Mouse (Mus musculus): ENCODE measurements around the gene Dclre1a.

The Dclre1a gene

DNA sequence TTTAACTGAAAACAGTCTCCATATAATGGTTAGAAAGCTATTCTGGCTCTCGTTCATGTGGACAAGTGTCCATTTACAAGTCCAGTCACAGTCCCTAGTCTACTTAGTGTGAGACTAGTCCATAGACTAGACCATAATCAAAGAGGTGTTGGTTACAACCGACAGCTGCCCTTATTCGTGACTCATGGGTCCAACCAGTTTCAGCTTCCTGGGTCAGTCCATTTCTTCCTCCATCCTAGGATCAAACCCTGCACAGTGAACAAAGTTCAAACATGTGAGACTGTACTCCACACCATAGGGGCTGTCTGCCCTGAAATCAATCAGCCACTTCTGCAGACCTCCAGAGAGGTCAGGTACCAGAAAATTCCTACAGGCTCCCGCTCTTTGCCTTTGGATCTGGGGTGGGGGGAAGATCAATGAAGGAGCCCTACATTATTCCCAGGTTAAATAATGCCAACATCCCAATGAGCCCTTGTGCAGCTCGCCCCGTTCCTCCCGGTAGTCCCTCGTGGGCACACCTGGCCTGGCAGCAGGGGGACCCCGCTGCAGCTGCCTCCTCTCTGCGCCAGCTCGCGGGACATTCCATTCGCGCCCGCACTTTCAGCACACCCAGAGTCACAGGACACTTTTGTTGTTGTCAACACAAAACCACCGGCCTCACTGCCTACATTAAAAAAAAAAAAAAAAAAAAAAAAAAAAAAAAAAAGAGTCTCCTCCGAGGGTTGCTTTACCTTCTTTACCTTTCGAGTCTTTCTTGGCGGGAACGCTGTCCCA is at the start of gene Dclre1a:
Dclre1a (minus strand) TSS at position 767 of the 774 bp plus-strand sequence.
- peak; percentile 76 for DNase-seq (ENCODE audit: low spot score)

DNA sequence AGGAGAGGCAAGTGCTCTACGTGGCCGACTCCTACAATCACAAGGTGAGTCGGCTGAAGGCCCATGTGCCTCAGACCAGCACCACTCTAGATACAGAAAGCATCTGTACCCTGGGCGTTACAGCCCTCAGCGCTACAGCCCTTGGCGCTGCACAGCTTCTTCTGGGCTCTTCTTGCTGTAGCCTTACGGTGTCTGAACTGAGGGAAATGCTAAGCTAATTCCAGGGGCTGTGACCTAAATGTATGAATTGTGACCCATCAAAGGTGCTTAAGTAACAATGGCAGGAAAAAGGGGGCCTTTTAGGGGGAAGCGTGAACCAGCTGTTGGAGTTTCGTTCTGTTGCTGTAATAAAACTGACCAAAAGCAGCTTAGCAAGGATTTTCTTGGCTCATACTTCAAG is 44.5 kb upstream of the Dclre1a start:
- DNase-seq (ENCODE audit: low spot score), result no peak

DNA sequence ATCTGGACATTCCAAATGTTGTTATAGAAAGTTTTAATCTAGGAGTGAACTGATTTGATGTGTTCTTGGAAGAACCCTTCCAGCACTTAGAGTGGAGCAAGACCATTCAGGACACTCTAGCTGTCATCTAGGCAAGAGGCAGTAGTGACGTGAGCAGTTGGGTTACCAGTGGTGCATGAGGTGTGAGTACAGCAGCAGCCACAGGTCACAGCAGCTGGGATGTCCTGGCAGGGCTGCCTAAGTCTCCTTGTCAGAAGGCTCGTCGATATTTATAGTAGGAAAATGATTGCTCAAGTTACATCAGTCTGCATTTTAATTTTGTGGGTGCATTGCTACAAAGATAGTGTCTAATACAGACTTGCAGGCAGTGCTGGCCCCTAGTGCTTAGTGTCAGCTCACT is 42.2 kb upstream of the Dclre1a start:
- no peak for DNase-seq (ENCODE audit: low spot score)

DNA sequence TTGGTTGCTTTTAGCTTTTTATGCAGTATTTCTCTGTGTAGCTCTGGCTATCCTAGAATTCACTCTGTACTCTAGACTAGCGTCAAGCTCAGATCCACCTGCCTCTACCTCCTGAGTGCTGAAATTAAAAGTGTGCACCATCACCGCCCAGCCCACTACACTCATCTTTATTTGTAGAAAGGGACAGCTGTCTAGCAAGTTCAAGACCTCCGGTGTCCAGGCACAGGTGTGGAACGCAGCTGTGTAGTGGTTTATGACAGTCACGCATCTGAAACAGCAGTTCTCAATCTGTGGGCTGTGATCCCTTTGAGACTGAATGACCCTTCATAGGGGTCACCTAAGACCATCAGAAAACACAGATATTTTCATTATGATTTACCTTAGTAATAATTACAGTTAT is 41.4 kb upstream of the Dclre1a start:
- DNase-seq (ENCODE audit: low spot score), result no peak

DNA sequence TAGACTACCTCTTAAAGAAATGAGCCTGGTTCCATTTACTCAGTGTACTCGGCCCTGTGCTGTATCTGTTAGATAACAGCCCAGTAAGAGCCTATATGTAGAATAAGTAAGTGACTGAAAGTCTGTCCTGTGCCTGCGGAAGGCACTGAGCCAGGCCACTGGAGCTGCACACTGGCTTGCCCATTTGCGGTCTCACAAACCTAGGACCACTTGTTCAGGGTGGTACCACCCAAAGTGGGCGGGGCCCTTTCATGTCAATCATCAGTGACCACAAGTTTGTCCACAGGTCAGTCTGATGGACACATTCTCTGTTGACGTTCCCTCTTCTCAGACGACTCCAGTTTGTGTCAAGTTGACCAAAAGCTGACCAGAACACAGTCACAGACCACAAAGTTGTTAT is 41.0 kb upstream of the Dclre1a start:
- no peak for DNase-seq (ENCODE audit: low spot score)

DNA sequence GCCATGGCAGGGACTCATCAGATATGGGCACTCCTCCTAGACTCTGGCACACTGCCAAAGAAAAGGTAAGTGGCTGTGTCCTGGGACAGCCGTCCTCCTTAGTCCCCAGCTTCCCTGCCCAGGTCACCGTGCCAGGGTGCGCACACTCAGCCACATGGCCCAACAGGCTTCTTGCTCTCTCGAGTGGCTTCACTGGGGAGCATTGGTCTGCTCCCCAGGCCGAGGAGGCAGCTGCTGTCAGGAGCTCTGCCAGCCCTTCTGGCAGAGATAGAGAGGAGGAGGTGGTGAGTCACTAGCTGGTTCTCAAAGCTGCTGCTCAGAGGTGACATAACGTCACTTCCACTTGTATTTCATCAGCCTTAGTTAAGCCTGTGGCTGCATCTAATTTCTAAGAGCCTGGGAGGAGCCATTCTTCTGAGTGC is 40.2 kb upstream of the Dclre1a start:
- no peak for DNase-seq (ENCODE audit: low spot score)

DNA sequence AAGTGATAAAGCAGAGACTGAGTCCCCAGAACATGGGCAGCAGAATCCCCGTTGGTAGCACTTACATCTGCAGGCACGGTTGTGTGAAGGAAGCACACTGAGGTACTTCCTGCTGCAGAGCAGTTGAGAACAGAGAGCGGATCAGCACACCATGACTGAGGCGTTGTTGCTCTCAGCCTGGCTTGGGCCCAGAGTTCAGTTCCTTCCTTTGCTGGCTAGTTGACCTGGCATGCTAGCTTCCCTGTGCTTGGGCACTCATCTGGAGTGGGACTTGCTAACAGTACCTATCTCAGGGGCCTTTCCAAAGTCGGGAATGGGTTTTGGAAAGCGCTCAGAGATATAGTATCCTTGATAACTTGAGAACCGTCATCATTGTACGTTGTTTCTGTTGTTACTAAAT is 38.3 kb upstream of the Dclre1a start:
- DNase-seq (ENCODE audit: low spot score), result no peak

DNA sequence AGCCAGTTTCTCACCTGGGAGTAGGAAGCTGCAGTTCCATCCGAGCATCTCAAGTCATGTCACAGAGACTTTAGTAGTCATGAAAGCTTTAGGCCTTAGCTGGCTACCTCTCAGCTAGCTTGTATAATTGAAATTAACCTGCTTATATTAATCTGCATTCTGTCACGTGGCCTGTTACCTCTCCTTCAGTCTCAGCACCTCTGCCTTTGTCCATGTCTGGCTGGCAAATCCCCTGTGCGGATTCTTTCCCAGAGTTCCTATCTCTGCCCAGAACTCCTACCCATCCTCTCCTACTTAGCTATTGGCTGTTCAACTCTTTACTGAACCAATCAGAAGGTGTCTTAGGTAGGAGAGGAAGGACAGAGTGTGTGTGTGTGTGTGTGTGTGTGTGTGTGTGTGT is 36.3 kb upstream of the Dclre1a start:
- DNase-seq (ENCODE audit: low spot score), result no peak

DNA sequence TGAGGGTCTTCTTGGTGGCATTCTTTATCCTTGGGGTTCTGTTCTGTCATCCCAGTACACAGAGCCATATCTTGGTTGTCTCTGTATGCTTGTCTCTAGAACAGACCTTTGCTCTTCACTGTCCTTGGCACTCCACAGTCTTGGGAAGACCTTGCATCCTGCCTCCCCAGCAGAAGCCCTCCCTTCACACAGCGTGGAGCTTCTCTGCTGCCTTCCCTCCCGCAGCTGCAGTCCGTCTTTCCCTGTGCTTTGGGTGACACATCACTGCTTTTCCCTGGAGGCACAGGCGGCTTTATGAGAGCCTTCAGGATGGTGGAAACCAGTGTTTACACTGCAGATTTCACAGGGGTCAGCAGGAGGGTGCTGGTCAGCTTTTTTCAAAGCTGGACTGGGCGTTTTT is 35.8 kb upstream of the Dclre1a start:
- DNase-seq (ENCODE audit: low spot score), result no peak

DNA sequence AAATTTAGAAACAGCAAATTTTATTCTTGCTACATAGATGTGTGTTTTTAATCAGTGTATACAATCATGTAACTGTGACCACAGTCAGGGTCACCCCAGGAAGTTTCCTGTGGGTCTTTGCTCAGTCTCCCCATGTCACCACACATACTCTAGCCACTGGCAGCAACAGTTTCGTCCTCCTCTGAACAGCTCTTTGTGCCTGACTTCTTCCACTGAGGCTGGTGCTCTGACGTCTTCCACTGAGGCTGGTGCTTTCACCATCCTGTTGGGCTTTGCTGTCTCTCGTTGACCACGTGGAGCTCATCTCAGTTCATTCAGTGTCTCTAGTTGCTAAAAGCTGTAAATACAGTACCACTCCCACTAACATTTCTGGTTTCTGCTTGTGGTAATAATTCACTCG is 34.0 kb upstream of the Dclre1a start:
- peak; percentile 57 for DNase-seq (ENCODE audit: low spot score)

DNA sequence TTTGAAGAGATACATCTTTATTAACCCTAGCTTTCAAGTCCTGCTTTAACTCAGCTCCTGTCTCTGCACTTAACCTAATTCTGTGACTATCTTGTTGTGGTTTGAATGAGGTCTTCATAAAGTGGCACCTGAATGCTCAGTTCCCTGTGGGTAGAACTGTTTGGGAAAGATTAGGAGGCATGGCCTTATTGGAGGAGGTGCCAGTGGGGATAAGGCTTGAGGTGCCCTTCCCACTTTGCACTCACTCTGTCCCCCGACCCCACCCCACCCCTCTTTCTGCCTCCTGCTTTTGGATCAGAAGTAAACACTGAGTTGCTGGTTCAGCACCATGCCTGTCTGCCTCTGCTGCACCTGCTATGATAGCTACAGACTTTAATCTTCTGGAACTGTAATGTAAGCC is 29.8 kb upstream of the Dclre1a start:
- no peak for DNase-seq (ENCODE audit: low spot score)

DNA sequence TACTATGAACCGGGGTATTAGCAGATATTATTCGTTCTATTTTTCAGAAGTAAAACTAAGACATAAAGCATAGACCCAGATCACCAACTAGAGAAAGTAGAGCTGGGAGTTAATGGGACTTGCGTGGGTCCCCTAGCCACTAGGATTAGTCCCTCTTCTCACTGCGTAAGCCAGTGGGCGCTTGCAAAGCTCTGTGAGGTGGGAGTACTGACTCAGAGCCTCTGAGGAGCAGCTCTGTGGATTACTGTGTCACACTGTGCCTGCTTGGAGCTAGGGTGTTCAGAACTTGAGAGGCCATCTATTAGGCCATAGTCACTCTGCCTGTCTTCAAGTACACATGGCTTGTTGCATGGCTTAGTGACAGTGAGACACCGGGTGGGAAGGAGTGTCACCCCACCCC is 25.2 kb upstream of the Dclre1a start:
- no peak for DNase-seq (ENCODE audit: low spot score)

DNA sequence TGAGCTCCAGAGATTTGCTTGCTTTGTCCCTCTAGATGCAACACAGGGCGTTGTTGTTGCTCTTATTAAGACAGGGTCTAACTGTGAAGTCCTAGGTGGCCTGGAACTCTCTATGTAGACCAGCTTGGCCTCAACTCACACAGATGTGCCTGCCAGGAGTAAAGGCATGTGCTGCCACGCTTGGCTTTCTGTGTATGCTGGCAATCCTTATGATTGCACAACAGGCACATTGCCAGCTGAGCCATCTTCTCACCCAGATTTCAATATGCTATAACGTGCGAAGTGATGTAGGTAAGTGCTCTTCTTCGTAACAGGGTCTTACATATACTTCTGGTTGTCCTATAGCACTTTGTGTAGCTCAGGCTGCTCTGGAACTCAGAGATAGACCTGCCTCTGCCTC is 23.9 kb upstream of the Dclre1a start:
- no peak for DNase-seq (ENCODE audit: low spot score)

DNA sequence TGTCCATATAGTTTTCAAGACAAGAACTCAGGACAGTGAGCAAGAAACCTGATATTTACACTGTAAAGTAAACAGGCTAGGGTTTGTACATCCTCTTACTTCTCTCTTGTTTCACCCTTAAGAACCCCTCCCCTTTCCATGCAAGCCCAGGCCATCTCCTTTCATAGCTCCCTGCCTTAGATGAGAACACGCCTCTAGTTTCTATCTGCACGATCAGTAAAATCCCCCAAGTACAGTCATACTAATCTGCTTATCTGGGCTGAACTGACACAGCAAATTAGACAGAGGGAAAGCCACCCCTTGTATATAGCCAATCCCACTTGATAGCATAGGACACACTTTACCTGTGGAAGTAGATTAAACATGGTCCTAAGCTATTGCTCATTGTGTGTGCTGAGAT is 23.2 kb upstream of the Dclre1a start:
- DNase-seq (ENCODE audit: low spot score), result no peak

DNA sequence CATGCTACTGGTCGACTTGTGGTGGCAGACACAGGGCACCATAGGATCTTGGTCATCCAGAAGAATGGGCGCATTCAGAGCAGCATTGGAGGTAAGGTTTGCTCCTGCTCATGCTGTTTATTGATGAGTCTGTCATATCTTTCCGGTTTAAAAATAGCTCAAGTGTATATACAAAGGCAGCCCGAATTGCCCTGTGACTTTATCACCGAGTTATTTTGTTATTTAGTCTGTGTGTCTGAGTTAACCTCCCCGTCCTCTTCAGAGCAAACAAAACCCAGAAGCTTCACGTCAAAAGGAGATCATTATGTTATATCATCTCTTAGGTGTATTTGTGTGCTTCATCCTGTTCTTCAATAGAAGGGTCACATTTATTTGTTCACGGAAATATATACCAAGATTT is 22.8 kb upstream of the Dclre1a start:
- no peak for DNase-seq (ENCODE audit: low spot score)

DNA sequence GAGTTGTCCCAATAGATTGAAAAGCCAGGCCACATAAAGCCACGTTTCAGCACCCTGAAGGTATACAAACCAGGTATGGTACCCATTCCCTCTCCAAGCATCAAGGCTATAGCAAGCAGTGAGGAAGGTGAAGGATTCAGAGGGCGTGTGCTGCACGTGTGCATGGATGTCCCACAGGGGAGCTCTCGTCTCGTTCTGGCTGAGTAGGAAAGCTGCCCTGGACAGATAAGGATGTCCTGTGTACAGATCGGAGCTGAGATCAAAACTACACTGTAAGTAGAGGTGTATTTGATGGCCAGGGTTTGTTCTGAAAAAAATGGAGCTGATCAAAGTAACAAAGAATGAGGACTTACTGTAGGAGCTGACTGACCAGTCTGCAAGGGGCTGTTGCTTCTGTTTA is 18.9 kb upstream of the Dclre1a start:
- DNase-seq (ENCODE audit: low spot score), result no peak

DNA sequence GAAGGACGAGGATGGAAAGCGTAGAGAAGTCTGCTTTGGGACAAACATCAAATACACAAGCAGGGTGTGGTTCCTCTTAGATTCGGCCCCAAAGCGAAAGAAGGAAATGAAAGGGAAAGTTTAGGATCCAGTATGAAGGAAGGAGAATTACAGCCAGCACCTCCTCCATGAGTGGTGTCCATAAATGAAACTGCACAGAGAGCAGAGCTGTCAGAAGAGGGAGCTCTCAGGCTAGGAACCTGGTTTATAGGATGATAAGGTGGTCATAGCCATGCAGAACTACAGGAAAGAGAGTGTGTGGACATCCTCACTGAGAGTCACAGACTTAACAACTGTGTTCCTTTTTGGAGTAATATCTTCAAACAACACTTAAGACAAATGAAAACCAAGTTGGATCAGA is 18.0 kb upstream of the Dclre1a start:
- DNase-seq (ENCODE audit: low spot score), result no peak

DNA sequence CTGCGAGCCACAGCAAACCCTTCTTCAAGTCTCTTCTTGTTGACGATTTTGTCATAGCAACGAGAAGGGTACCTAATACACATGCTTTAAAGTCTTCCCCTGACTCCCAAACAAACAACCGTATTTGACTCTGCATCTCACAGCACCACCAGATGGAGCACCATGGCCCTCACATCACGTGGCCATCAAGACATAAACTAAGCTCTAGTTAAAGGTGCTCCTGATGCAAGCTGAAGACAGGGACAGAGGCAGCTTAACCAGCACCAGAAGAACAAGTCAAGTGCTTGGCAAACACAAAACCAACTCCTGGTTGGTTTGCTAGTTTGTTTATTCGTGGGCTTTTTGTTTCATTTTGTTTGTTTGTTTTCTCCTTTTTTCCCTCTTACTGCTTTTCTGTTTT is 17.3 kb upstream of the Dclre1a start:
- no peak for DNase-seq (ENCODE audit: low spot score)

DNA sequence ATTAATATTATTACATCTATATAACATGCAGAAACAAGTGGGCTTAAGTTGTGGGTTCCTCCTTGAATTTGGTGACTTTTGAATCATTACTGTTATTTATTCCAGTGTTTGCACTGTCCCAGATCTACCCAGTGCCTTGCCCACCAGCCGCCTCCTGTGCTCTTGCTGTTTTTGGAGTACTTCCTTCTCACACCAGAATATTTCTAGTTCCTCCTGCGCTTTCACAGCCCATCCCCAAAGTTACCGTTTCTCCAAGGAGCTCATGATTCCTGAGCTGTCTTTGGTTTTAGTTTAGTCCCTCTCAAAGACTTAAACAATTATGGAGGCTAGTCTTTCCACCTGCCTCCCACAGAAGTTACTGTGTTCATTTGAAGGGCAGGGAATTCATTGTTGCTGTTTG is 15.4 kb upstream of the Dclre1a start:
- no peak for DNase-seq (ENCODE audit: low spot score)

DNA sequence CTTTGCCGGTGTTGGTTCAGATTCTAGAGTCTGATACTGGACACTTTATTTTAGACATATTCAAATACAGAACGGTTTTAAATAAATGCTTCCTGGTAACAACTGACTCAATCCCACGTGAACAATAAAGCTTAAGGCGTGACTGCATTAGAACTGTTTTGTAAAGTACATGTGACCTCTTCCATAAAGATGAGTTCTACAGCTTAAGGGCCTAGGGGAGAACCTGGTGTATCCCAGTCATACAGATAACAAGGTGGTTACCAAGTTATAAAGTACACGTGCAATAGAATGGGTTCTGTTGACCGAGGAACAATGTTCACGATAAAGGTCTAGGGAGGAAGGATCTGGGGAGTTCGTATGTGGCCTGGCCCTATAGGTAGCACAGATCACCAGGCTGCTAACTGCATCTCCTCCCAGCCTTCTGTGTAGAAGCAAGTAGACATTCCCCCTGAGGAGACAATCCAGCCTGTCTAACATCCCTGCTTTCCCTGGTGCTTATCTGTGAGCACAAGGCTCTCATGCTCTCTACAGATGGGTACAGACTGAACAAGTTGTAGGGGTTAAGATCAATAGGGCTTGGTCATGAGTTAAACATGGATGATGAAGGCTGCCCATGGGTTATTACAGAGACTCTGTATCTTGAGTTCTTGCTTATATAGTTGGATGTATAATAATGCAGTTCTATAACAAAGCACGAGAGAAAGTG is 14.6 kb upstream of the Dclre1a start:
- no peak for DNase-seq (ENCODE audit: low spot score)

DNA sequence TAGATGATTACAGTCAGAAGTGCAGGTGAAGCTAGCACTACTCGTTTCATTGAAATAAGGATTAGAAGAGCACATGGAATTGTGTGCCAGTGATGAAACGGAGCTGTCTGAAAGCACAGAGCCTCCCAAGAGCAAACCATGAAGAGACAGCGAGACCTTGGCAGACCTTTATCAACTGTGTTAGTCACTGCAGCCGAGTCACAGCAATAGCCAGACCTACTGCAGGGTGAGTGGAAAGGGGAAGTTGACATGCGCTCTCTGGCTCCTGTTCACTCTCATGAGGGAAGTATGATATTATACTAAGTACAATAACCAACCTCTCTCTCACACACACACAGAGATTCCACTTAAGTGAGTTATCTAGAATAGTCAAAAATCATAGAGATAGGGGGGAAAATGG is 8.0 kb upstream of the Dclre1a start:
- no peak for DNase-seq (ENCODE audit: low spot score)

DNA sequence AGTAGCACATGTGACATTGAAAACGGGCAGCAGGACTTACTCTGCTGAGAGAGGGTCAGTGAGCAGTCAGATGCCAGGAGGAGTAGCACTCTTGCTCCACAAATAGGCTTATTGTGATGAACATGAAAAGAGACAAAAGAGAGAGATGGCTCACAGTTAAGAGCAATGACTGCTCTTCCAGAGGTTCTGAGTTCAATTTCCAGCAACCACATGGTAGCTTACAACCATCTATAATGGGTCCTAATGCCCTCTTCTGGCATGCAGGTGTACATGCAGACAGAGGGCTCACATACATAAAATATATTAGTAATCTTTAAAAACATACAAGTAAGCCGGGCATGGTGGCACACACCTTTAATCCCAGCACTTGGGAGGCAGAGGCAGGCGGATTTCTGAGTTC is 5.2 kb upstream of the Dclre1a start:
- DNase-seq (ENCODE audit: low spot score), result no peak

DNA sequence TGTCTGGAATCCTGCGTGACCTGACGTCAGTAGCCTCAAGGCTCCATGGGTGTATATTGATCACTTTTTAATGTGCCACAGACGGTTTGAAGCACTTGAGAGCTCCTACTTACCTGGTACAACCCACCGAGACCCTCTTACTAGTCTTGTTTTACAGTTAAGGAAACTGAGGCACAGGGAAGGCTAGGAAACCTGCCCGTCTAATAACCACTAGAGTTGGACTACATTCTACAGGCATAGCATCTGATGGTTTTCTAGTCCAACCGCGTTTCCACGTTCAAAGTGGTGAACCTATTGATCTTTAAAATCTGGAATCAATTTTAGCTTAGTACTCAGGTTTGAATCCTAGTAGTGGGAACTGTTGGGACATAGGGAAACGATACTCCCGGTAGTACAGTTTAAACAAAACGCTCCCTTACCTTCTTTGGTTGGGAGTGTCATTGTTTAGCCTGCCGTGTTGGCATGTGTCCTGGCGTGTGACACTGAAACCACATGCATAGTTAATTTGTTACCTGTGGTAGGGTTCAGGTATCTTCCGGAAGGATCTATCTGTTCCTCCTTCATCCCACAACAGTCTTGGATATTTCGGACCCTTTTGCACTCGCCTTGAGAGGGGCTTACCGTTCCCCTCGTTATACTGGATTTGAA is 1.1 kb upstream of the Dclre1a start:
- no peak for DNase-seq (ENCODE audit: low spot score)
